Mouse (Mus musculus): ENCODE measurements around the gene Rdh13.

- TF ChIP-seq POLR2A (IDR thresholded peaks at IDR 0.05; ENCODE audit: insufficient read depth, low read length) (no peak), CTCF (IDR thresholded peaks at IDR 0.05; ENCODE audit: low read depth, low read length) (peak; percentile 58), EP300 (IDR thresholded peaks at IDR 0.05; ENCODE audit: insufficient read depth, low read depth, low read length) (no peak)
These were observed 1.7 kb upstream of the Rdh13 start for GRCm38 (mm10) chr7:4447138-4447537.

Measured in ES-Bruce4 (cell line).